Mouse (Mus musculus) lung, postnatal 0 days (tissue): ENCODE data around the gene Il17c. TPM values are rescaled to one million over a fixed set of nuclear protein-coding genes. Genes with fewer than 3 reads are reported as not detected.

Experiments used
- ATAC-seq: fragments of 200-750 bp; cut with Nextera tagmentation; 2 replicates; pipeline ENCODE4 v1.8.0; 2017; ENCODE audit warnings: moderate library complexity
- DNase-seq: peaks from one replicate; pipeline ENCODE4 v3.0.0-alpha.2; 2016; ENCODE audit warnings: low spot score
- H3K27ac ChIP-seq: fragments of 300-500 bp; sonication (generic); 2 replicates; pipeline ENCODE4 v1.5.1; 2014; ENCODE audit warnings: antibody characterized with exemption, mild to moderate bottlenecking, low read length, mixed read lengths
- H3K27me3 ChIP-seq: fragments of 300-500 bp; sonication (generic); replicated peaks from 2 replicates; pipeline ENCODE4 v1.6.1; 2014; ENCODE audit warnings: low read length, mixed read lengths; ENCODE audit not compliant: insufficient read depth
- H3K36me3 ChIP-seq: fragments of 300-500 bp; sonication (generic); 2 replicates; pipeline ENCODE4 v1.6.1; 2014; ENCODE audit warnings: low read length, mixed read lengths; ENCODE audit not compliant: insufficient read depth
- H3K4me1 ChIP-seq: fragments of 300-500 bp; sonication (generic); 2 replicates; pipeline ENCODE4 v1.6.1; 2014; ENCODE audit warnings: antibody characterized with exemption, low read depth, low read length, mixed read lengths; ENCODE audit not compliant: insufficient read depth
- H3K4me2 ChIP-seq: fragments of 300-500 bp; sonication (generic); replicated peaks from 2 replicates; pipeline ENCODE4 v1.6.1; 2014; ENCODE audit warnings: low read depth, mild to moderate bottlenecking, low read length, moderate library complexity, mixed read lengths
- H3K4me3 ChIP-seq: fragments of 300-500 bp; sonication (generic); 2 replicates; pipeline ENCODE4 v1.5.1; 2014; ENCODE audit warnings: low read depth, low read length
- H3K9ac ChIP-seq: fragments of 300-500 bp; sonication (generic); replicated peaks from 2 replicates; pipeline ENCODE4 v1.6.1; 2014; ENCODE audit warnings: low read depth, mild to moderate bottlenecking
- H3K9me3 ChIP-seq: fragments of 300-500 bp; sonication (generic); 2 replicates; pipeline ENCODE4 v1.6.1; 2016; ENCODE audit warnings: low read length, mixed read lengths
- CTCF ChIP-seq: IDR thresholded peaks from 2 replicates; pipeline ENCODE4 v1.5.1; 2016; ENCODE audit warnings: antibody characterized with exemption, mild to moderate bottlenecking
- EP300 ChIP-seq: IDR thresholded peaks from 2 replicates; pipeline ENCODE4 v1.6.1; 2016; ENCODE audit warnings: antibody characterized with exemption, mild to moderate bottlenecking, control low read depth
- WGBS: fragments of 180-500 bp; shearing (Covaris S2); extraction: QIAGEN DNeasy Blood & Tissue Kit; methylation state at CpG from one replicate; pipeline ENCODE4 v1.1.7; 2014; 5-methylcytosine and 5-hydroxymethylcytosine counted together
- polyA plus RNA-seq: library from polyadenylated mRNA; unstranded; fragments of >200 nt; fragmentation: Nextera tagmentation; extraction: Ambion mirVana; gene quantifications from 2 replicates; pipeline ENCODE4 v1.2.1, GENCODE M21; 2015

Gene Il17c
- polyA plus RNA-seq, result not detected in 2 replicates

- Histone ChIP-seq H3K36me3 (peaks cover 1% of the 10 kb centered on the region; the same call in 1 of the 2 replicates), H3K27ac (no peak within 1 kb of the TSS), H3K4me2 (no peak within 1 kb of the TSS), H3K27me3 (no peaks in the 10 kb centered on the region), H3K4me3 (no peak within 1 kb of the TSS), H3K4me1 (no peaks in the 10 kb centered on the region), H3K9me3 (no peaks in the 10 kb centered on the region), H3K9ac (no peak within 1 kb of the TSS)
- TF ChIP-seq EP300, result no peak
- no peak for TF ChIP-seq CTCF
- WGBS, result 67% methylated on average over 14 of the region's 14 CpGs
- DNase-seq, result peak; percentile 34
- peak; percentile 11; the same call in 1 of the 2 replicates for ATAC-seq
Measured at GRCm38 (mm10) chr8:122421376-122422070, at the start of gene Il17c. Gene Il17c, plus strand, starts transcription at chr8:122422020.

- no peak for ATAC-seq
- no peak for TF ChIP-seq CTCF
- no peak for TF ChIP-seq EP300
- Histone ChIP-seq H3K27me3 (no peaks in the 10 kb centered on the region), H3K4me3 (no peak overlapping the region), H3K27ac (no peak overlapping the region), H3K9ac (no peak overlapping the region), H3K4me2 (no peak overlapping the region), H3K36me3 (no peaks in the 10 kb centered on the region), H3K9me3 (no peaks in the 10 kb centered on the region), H3K4me1 (peaks cover 6% of the 10 kb centered on the region; the same call in 1 of the 2 replicates)
- DNase-seq, result no peak
- 91% methylated on average over 7 of the region's 7 CpGs for WGBS
Measured at GRCm38 (mm10) chr8:122375320-122375719, 46.5 kb upstream of the Il17c start.

GRCm38 (mm10) chr8:122375751-122376364 lies 46.0 kb upstream of the Il17c start:
- H3K4me1 ChIP-seq, result peaks cover 6% of the 10 kb centered on the region; the same call in 1 of the 2 replicates
- H3K4me3 ChIP-seq, result peak overlapping the region; percentile 95
- no peak overlapping the region for H3K9ac ChIP-seq
- WGBS, result 25% methylated on average over 13 of the region's 13 CpGs
- H3K9me3 ChIP-seq, result no peaks in the 10 kb centered on the region
- H3K27ac ChIP-seq, result no peak overlapping the region
- H3K4me2 ChIP-seq, result peak overlapping the region; percentile 43
- ATAC-seq, result peak; percentile 0; the same call in 1 of the 2 replicates
- no peak for DNase-seq
- TF ChIP-seq EP300, result no peak
- TF ChIP-seq CTCF, result no peak
- H3K27me3 ChIP-seq, result no peaks in the 10 kb centered on the region
- H3K36me3 ChIP-seq, result no peaks in the 10 kb centered on the region

GRCm38 (mm10) chr8:122376365-122377231 lies 45.2 kb upstream of the Il17c start, which contains the start of gene Zc3h18:
Gene Zc3h18, plus strand, starts transcription at chr8:122376609.
- no peaks in the 10 kb centered on the region for H3K36me3 ChIP-seq
- peak; percentile 97 for ATAC-seq
- peak within 1 kb of the TSS; percentile 95 for H3K4me3 ChIP-seq
- H3K9ac ChIP-seq, result peak within 1 kb of the TSS; percentile 87
- H3K4me1 ChIP-seq, result peaks cover 6% of the 10 kb centered on the region; the same call in 1 of the 2 replicates
- no peaks in the 10 kb centered on the region for H3K9me3 ChIP-seq
- peak within 1 kb of the TSS; percentile 79 for H3K4me2 ChIP-seq
- no peak for TF ChIP-seq EP300
- TF ChIP-seq CTCF, result peak; percentile 72
- H3K27me3 ChIP-seq, result no peaks in the 10 kb centered on the region
- peak within 1 kb of the TSS; percentile 96 for H3K27ac ChIP-seq
- WGBS, result under 1% methylated on average over 56 of the region's 107 CpGs
- DNase-seq, result peak; percentile 99

GRCm38 (mm10) chr8:122383039-122383438 lies 38.8 kb upstream of the Il17c start:
- 62% methylated on average over 4 of the region's 4 CpGs for WGBS

More at GRCm38 (mm10) chr8:122383039-122383438, 38.8 kb upstream of the Il17c start:
- TF ChIP-seq EP300 (no peak), CTCF (no peak)
- H3K9ac ChIP-seq, result no peak overlapping the region
- no peak overlapping the region for H3K4me2 ChIP-seq
- no peak overlapping the region for H3K27ac ChIP-seq
- H3K9me3 ChIP-seq, result no peaks in the 10 kb centered on the region
- no peaks in the 10 kb centered on the region for H3K4me1 ChIP-seq
- ATAC-seq (no peak), DNase-seq (no peak)
- no peaks in the 10 kb centered on the region for H3K27me3 ChIP-seq
- H3K36me3 ChIP-seq, result 0 out of 2 replicates have a peak, but pooled peaks cover 5% of the 10 kb centered on the region
- no peak overlapping the region for H3K4me3 ChIP-seq
